Mouse (Mus musculus) lung, adult 2 months (tissue): ENCODE measurements around the gene Scamp4. TPM values are rescaled to one million over a fixed set of nuclear protein-coding genes. Genes with fewer than 3 reads are reported as not detected.

Experiments
- DNase-seq: peaks from one replicate; pipeline ENCODE4 v3.0.0; 2022
- H3K4me1 ChIP-seq: fragments of 200-500 bp; 2 replicates; pipeline ENCODE4 v1.6.1; 2011; ENCODE audit warnings: low read length; ENCODE audit not compliant: control insufficient read depth, insufficient read depth
- H3K4me3 ChIP-seq: fragments of 200-500 bp; replicated peaks from 2 replicates; pipeline ENCODE3; 2011; ENCODE audit warnings: low read depth, mild to moderate bottlenecking, control low read depth, low read length; ENCODE audit errors: extremely low read depth
- CTCF ChIP-seq: fragments of 200-500 bp; IDR thresholded peaks from 2 replicates; pipeline ENCODE4 v1.5.1; 2011; ENCODE audit warnings: mild to moderate bottlenecking, low read length, control low read depth; ENCODE audit not compliant: insufficient read depth
- POLR2A ChIP-seq: fragments of 200-500 bp; IDR thresholded peaks from 2 replicates; pipeline ENCODE4 v1.6.1; 2011; ENCODE audit warnings: low read depth, mild to moderate bottlenecking, control low read depth, low read length, borderline replicate concordance; ENCODE audit errors: extremely low read depth
- WGBS: fragments of 180-500 bp; shearing (Covaris S2); methylation state at CpG from one replicate; pipeline ENCODE4 v1.1.7; 2018; 5-methylcytosine and 5-hydroxymethylcytosine counted together
- polyA plus RNA-seq: library from polyadenylated mRNA; depleted of rRNA; stranded (reverse); fragments of >200 nt; gene quantifications from 2 replicates; pipeline ENCODE4 v1.2.3, GENCODE M21; 2012

The Scamp4 gene
- polyA plus RNA-seq, 1 experiment, result 110 TPM

DNA sequence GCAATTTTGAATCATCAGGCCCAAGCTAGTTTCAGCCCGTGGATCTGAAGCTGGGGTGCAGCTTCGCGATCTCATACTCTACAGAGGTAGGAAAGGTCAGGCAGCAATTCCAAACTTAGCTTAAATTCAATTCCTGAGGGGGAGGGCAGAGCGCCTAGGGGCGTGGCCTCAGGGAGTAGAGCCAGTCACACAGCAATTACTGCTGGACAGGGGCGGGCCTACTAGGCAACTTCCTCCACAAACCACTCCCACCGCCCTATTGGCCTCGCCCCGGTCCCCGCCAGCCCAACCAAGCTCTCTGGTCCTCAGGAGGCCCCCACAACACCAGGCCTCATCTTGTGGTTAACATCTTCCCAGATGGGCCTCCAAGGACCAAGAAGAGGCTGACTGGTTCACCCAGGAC is 33.0 kb upstream of the Scamp4 start:
- peak; percentile 56 for DNase-seq
- WGBS, result 31% methylated on average over 10 of the region's 10 CpGs
- H3K4me3 ChIP-seq, result no peak overlapping the region
- no peak for TF ChIP-seq POLR2A
- TF ChIP-seq CTCF, result no peak
- H3K4me1 ChIP-seq, result 0 out of 2 replicates have a peak, but pooled peaks cover 2% of the 10 kb centered on the region

DNA sequence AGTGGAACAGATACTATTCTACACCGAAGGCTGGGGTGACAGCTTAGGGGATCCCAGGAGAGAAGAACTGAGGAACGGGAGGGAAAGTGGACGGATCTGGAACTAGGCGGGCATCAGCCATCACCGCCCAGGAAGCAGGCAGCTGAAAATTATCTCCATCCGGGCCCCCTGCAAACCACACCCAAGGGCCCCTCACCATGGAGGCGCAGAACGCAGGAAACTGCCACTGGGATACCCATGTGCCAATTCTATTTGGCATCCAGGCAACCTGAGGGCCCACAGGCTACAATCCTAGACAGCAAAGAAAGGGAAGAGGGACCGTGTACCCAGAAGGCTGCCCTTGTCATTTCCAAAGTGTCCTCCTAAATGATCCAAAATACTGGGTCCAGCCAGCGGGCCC is 32.3 kb upstream of the Scamp4 start:
- no peak for TF ChIP-seq CTCF
- TF ChIP-seq POLR2A, result no peak
- DNase-seq, result no peak
- 77% methylated on average over 10 of the region's 10 CpGs for WGBS
- no peak overlapping the region for H3K4me3 ChIP-seq
- 0 out of 2 replicates have a peak, but pooled peaks cover 2% of the 10 kb centered on the region for H3K4me1 ChIP-seq

DNA sequence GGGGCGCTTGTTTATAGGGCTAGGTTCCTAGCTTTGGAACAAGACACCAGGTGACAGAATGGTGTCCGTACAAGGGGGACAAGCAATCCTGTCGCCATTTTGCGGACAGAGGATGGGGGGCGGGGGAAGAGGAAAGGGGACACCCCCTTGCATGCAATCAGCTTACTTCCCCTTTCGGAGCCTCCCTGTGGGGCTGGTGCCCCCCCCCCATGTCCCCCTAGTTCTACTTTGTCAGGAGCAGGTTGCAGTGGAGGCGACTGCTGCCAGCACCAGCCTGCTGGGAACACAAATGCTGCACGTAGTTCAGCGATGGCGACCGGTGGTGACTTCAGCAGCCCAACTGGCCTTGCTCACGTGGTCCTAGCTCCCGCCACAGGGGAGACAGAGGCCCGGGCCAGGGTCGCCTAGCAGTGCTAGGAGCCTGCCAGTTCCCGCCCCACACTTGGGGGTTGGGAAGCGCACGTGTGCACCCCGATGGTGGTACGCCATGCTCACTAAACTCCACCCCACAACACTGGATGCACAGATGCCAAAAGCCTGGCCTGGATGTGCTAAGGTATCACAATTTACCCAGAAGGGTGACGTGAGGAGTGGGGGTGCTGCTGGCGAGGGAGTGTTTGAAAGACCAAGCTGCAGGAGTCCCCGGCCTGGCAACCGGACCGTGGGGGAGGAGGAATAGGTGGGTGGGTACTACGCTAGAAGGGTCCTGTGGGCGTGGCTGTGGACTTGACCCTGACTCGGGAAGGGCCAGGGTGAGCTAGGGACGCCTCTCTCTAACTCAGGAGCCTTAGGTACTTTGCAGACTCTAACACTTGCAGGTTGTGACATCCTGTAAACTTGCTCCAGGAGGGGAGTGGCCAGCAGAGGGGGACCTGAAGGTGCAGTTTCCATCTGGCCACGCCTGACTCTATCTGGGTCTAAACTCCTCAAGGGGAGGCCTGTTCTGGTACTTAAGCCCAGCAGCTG is 31.5 kb upstream of the Scamp4 start:
- DNase-seq, result no peak
- H3K4me3 ChIP-seq, result no peak overlapping the region
- TF ChIP-seq POLR2A, result no peak
- TF ChIP-seq CTCF, result no peak
- H3K4me1 ChIP-seq, result 0 out of 2 replicates have a peak, but pooled peaks cover 2% of the 10 kb centered on the region
- 34% methylated on average over 30 of the region's 30 CpGs for WGBS

DNA sequence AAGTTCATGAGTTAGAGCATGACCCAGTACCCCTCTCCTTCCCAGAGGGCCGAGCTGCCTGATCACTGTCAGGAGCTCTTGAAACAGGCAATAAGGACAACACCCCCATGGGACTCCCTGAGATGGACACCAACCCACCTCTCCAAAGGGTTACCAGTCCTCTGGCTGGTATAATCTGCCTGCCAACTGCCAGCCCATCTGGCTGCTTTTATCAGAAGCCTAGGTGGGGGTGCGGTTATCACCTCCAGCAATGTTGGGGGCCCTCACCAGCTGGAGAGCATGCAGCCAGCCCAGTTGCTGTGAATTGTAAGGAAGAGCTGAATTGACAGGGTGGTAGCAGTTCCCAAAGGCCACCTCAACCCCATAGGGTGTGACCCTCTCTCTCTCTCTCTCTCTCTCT is 30.2 kb upstream of the Scamp4 start:
- WGBS, result 88% methylated on average over 2 of the region's 2 CpGs
- H3K4me1 ChIP-seq, result 0 out of 2 replicates have a peak, but pooled peaks cover 2% of the 10 kb centered on the region
- TF ChIP-seq POLR2A, result no peak
- TF ChIP-seq CTCF, result no peak

DNA sequence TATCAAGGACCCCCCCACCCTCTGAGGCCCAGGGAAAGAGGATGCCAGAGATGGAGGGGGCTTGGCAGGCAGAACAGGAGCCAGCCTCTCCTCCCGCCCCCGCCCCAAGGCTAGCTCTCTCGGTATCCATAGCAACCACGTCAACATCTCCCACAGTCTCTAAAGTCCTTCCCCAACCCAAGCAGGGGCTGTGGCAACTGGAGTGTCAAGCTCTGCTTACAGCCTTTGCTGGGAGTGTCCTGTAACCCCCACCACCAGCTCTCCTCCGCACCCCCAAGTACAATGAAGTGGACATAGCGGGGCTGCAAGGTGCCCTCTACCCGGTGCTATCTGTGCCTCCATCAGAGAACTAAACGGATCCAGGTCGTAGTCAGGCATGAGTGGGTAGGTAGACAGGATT is 28.7 kb upstream of the Scamp4 start:
- no peak for DNase-seq
- 0 out of 2 replicates have a peak, but pooled peaks cover 2% of the 10 kb centered on the region for H3K4me1 ChIP-seq

More for the DNA sequence above, 30.2 kb upstream of the Scamp4 start:
- H3K4me3 ChIP-seq, result no peak overlapping the region
- no peak for DNase-seq

DNA sequence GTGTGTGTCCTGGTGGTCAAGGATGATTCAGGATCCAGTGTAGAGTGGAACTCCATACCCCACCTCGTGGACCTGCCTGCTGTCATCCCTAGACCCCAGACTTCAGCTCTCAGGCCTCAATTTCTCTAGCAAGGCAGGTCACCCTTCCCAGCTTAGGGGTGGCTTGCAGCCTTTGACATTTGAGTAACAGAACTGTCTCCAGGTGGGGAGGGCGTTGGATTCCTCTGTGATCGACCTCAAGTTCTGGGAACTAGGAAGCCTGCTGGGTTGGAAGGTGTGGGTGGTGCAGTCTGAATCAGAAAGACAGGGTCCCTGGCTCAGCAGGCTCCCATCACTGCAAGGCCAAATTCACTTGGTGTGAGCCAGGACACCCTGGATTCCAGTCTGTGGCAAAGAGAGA is 27.8 kb upstream of the Scamp4 start:
- 70% methylated on average over 3 of the region's 3 CpGs for WGBS
- 0 out of 2 replicates have a peak, but pooled peaks cover 2% of the 10 kb centered on the region for H3K4me1 ChIP-seq
- no peak for TF ChIP-seq POLR2A
- no peak for TF ChIP-seq CTCF
- no peak for DNase-seq
- H3K4me3 ChIP-seq, result no peak overlapping the region

More for the DNA sequence above, 28.7 kb upstream of the Scamp4 start:
- 64% methylated on average over 9 of the region's 9 CpGs for WGBS
- TF ChIP-seq POLR2A, result no peak
- no peak overlapping the region for H3K4me3 ChIP-seq

DNA sequence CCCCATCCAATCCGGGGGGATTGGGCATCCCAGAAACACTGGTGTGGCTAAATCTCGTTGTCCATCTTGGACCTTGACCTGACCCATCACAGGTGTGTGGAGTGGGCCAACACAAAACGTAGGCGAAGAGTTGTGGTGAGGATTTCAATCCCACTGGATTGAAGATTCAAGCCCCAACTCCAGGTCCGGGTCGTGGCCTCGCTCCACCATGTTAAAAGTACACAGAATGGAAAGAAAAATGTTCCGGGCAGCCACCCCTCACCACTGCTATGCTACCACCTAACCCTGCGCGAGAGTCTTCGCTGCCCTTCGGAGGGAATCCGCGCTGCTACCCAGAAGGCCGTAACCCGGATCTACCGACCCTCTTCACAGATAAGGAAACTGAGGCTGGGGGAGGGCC is 26.7 kb upstream of the Scamp4 start:
- TF ChIP-seq CTCF, result no peak
- no peak for TF ChIP-seq POLR2A
- Histone ChIP-seq H3K4me3 (peak overlapping the region; percentile 62), H3K4me1 (0 out of 2 replicates have a peak, but pooled peaks cover 2% of the 10 kb centered on the region)
- WGBS, result 13% methylated on average over 17 of the region's 17 CpGs
- DNase-seq, result no peak

DNA sequence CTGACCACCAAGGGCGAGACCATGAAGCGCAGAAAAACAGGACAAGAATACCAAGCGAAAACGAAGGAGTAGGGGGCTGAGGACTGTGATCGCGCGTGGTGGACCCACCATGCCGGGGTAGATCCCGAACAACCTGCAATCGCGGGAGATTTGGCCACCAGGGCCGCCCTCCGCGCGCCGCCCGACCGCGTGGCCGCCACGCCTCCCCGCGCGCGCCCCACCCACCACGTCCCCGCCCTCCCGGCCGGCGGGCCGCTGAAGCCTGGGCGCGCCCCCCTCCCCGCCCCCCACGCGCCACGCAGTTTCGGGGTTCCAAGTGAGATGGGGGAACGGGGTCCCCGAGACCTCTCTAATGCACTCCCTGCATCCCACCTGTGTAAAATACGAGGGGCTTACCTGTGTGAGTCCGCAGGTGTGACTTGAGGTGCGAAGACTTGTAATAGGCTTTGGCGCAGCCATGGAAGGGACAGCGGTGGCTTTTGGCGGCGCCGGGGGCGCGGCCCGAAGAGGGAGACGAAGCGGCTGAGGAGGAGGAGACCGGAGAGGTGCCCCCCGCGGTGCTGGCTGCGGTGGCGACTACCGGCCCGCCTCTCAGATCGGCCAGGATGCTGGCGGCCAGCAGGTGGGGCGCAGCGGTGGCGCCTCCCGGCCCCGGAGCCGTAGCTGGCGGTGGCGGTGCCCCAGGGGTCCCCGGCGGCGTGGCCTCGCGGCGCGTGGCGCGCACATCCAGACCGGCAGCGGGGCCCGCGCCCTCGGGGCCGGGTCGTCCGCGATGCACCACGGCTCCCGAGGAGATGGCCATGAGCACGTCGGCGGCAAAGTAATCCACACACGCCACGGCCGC is 26.1 kb upstream of the Scamp4 start:
- Histone ChIP-seq H3K4me1 (no peaks in the 10 kb centered on the region), H3K4me3 (peak overlapping the region; percentile 81)
- WGBS, result under 1% methylated on average over 90 of the region's 96 CpGs
- no peak for TF ChIP-seq CTCF
- no peak for TF ChIP-seq POLR2A
- DNase-seq, result peak; percentile 60
